Mouse (Mus musculus) kidney, adult 9 months (tissue): ENCODE measurements around the gene Fstl1.

Experiments
- DNase-seq: peaks from one replicate; pipeline ENCODE4 v3.0.0; 2022

Gene Fstl1

DNA sequence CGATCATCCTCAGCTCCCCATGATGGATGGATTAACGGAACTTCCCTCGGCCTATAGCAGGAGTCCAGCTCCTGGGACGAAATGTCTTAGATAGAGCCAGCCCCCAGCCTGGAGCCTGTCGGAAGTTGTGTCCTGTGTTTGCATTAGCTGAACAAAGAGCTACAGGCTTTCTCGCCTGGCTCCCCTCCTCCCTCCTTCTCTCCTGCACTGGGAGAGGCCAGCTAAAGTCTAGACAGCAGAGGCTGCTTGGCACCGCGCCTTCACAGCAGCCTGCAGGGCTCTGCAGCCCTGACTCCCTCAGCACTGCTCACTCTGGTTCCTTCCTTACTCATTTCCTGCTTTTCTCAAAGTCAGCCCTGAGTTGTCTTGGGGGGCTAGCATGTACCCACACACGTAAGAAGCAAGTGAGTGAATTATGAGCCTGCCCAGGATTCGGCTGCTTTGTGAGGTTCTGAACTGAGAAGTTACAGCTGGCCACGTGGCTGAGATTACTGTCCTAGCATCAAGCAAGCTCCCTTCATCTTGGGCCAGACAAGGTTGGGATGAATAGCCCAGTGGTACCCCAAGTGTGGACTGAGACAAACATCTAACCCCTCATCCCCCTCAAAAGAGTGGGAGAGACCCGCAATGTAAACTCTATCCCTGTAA is 11.8 kb downstream of the Fstl1 start:
- DNase-seq = peak; percentile 55

DNA sequence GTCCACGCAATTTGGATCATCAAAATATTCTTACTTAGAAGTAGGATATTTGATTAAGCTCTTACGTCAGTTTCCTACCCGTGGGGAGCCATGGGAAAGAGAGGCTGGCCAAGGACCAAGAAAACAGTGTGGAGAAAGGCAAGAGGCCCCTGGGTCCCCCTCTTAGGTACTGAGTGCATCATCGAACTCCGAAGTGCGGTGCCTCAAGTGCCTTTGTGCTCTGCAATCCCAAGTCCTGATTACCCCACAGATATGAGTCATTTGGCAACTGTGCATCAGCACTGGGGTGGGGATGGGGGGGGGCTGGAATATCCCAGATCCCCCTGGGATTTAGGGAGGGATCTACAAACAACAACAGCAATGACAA is 12.3 kb downstream of the Fstl1 start:
- no peak for DNase-seq

DNA sequence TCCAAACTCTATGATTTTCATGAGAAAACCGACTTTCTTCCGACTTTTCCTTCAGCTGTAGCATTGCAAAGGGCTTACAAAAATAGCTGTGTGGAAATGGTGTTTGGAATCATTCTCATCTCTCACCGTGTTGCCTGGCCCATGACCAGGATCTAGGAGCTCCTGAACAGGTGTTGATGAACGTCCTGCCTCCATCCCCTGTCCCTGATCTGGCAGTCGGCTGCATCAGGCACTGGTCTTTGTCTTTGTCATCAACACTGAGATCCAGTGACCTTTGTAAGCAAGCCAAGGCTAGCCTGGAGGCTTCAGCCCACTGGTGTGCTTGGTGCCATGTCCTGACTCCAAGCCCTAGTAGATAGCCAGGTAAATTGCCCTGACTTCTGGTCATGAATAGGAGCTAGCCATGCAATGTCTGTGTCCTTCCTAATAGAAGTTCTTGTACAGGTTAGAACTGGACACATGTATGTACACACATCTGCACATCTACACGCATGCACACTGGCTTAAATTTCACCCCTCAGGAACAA is 12.8 kb downstream of the Fstl1 start:
- DNase-seq = no peak

DNA sequence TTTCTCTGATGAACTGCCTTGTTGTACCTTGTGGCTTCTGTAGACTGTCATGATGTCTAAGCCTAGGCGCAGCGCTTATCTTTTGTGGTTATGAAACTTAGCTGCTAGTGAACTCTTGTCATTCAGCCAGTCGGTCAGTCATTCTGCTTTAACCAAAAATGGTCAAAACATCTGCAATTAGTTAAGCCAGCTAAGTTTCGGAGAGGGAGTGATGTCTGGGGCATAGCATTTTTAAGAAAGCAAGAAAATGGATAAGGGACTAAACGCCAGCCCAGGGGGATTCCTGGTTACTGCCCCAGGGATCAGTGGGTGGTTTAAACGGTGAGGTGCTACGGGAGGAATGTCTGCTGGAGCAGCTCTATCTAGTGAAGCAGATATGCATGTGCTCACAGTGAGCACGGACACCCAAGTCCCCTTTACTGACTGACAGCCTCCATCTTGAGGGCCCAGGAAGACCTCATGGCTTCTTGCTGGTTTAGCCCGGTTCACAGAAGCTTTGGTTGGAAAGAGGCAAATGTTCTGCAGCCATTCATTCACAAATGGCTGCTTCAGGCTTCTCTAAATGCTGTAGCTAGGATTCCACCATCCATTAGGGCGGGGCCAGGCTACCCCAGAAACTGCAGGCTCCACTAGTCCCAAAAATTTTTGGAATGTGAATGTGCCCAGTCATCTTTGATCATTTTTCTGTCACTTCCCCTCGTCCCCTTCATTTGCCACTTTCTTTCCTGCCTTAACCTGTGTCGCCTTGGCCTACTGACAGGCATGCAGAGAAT is 13.5 kb downstream of the Fstl1 start:
- no peak for DNase-seq

DNA sequence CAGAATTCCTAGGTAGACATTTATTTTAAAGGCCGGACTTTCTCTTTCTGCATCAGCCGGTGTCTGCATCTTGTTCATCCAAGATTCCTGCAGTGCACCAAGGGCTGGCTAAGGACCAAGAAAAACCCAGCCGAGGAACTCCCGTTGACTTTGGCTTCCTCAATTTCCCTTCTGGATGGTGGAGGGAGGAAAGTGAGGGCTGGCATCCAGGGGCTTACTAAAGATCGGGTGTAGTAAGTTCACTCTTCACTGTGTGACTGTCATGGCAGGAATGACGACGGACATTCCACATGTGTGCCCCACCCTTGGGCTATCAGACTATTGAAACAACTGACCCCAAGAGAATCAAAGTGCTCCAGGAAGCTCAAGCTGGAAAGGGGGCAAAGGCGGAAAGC is 14.1 kb downstream of the Fstl1 start:
- peak; percentile 49 for DNase-seq

DNA sequence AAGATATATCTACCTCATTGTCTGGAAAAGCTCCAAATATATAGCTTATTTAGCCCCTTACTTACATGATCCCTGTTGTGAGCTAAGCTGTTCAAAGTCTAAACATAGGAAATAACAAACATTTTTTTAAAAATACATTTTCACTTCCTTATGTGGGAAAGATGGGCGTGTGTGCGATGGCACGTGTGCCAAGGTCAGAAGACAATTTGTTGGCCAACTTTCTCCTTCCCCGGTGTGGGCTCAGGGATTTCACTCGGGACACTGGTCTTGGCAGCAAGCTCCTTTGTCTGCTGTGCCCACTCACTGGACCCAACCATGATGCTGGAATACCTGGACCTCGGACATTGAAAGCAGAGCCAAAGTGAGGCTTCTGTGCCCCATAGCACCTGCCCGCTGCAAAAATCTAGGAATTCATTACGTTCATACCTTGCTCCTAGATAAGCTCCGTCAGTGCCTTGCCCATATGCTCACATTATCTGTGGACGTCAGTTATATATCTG is 19.0 kb downstream of the Fstl1 start:
- no peak for DNase-seq

DNA sequence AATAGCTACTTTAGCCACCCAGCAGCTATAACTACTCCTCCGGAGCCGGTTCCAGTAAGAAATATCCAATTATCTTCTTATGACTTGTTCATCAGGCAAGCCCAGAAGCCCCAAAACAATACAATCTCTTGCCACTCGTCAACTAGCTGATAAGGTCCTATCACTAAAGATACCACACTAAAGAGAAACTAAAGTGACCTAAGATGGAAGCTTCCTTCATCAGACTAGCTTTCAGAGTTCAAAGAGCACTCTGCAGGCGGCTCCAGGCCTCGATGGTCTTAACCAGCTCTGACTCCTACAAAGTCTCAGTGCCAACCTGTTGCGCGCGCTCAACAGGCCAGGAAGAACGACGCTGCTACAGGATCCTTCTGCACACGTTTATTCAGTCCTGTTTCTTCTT is 19.6 kb downstream of the Fstl1 start:
- no peak for DNase-seq

DNA sequence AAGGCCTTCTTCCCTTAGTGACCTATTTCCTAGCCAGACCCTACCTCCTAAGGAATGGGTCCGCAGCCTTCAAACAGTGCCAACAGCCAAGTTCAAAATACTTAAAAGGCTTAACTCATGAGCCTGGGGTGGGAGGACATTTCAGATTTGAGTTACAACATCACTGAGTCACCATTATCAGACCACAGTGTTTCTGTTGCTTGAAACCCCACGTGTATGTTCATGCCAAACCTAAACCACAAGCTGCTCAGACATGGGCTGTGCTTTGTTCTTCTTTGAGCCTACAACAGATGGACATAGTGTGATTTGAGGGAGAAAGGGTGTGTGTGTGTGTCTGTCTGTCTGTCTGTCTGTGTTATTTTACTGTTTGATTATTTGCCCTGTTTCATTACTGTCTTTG is 24.4 kb downstream of the Fstl1 start:
- no peak for DNase-seq

DNA sequence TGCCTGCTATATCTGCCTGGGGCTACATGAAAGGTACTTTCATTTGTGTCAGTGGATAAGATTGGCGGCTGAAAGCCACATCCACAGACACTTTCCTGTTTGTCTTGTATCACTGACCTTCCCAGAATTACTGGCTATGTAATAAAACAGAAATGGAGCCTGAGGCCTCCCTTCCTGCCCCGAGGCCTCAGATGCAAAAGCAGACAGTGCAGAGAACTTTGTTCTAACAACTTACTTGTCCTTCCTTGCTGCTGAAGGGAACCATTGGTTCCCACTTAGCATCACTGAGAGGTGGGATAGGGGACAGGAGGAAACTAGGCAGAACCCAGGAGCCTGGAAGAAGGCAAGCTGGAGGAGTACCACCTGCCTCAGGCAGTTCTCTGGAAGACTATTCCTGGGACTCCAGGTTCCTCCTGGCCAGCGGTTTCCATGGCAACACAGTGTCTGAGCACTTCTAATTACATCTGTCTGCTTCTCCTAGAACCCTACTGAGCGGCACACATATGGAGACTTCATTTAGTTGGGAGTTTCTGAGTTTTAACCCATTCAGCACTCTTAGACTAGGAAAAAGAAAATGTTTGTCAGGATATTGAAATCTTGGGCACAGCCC is 26.1 kb downstream of the Fstl1 start:
- no peak for DNase-seq

DNA sequence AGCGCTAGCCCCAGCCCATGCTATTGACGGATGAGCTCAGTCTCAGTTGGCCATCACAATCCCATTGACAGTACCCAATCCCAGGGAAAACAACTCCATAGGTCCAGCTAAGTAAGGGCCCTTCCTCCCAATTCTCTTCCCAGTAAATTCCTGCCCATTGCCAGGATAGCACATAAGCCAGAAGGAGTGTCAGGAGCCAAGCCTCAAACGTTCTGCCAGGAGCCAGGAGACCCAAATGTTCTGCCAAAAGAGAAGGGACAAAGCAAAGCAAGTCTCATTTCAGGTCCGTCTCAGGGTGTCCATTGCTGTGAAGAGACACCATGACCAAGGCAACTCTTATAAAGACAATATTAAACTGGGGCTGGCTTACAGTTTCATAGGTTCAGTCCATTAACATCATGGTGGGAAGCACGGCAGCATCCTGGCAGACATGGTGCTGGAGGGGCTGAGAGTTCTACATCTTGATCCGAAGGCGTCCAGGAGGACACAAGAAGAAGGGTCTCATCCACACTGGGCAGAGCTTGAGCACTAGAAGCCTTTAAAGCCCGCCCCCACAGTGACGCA is 26.8 kb downstream of the Fstl1 start:
- no peak for DNase-seq

DNA sequence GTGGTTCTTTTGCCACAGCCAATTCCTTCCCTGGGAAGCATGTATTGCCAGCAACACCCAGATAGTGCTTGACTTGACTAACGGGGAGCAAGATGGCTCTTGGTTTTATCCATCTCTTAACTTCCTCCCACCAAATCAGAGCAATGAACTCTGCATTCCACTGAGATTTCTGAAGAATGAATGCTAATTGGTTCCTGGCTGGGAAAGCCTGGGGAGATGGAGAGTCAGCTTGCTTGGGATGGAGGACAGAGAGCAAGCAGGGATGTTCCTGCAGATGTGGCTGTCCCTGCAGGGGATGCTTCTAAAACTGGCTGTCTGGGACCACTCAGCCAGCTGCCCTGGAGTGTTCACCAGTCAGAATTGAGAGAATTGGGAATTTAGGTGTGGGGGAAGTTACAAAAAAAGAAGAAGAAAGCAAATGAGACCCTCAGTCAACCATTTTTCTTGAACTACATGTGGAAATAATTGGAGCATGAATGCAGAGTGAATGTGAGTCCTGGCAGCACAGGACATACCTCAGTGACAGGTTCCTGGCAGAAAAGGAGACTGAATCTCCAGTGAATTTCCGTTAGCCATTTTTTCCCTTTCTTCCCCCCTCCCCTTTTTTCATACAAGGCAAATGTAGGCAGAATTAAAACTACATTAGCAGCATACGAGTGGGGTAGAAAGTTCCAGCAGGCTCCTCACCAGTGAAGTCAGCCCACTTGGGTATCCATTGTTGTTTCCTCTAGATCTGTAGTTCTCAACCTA is 29.2 kb downstream of the Fstl1 start:
- DNase-seq = no peak

DNA sequence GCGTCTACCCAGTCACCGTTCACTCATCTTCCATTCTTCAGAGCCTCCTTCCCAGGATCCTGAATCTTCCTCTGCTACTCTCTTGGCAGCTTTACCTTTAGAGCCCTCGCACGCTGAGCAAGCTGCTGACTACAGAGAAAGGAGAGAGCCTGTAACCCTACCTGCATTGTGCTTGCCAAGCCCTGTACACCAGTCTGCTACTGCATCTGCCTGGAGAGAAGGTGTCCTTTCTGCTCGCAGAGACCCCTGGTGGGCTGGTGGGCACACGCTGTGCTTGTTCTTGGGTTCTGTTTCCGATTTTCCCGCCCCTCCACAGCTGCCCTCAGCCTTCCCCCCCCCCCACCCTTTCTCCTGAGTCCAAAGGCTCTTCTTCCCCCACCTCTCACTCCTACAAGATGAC is 30.6 kb downstream of the Fstl1 start:
- DNase-seq = no peak

DNA sequence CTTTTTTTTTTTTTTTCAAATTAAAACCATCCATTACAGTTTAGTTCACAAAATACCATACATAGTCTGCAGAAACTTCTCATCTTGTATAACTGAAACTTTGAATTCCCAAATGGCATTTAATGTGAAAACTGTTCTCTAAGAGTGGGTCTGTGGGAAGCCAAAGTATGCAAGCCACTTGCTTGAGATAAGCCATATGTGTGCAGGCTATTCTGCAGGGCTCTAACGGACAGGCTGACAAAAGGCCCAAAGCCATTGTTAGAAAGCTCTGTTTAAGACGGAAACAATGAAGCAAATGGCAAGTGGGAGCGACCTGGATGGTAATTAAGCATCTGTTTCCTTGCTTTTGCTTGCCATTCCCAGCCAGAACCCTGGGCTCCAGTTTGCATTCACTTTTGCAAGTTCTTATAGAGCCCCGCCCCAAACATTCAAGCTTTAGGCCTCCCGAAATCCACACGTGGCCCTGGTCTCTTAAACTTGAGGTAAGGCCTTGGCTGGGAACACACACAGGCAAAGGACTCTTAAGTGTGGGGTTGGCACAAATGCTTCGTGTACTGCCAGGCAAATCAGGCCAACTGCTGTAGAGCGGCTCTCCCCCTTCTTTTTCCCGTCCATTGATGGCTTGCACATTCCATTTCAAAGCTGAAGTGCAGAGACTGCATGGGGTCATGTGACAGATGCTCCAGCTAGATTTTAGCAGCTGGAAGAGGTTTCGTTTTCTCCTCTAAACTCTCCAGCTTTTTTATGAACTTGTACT is 32.4 kb downstream of the Fstl1 start:
- DNase-seq = peak; percentile 45

DNA sequence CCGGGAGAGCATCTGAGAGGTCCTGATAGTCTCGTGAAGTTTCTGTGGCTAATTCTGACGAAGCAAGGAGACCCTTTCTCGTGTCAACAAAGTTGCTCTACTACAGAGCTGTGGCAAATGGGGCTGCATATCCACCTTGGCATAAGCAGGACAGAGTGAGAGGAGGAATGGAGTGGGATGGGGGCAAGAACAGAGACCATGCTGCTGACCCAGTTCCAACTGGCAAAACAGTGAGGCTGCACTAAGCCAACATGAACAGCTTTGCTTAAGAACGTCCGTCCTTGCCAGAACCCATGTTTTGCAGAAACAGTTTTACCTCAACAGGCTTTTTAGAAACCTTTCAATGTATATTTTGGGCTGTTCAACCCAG is 32.9 kb downstream of the Fstl1 start:
- no peak for DNase-seq

DNA sequence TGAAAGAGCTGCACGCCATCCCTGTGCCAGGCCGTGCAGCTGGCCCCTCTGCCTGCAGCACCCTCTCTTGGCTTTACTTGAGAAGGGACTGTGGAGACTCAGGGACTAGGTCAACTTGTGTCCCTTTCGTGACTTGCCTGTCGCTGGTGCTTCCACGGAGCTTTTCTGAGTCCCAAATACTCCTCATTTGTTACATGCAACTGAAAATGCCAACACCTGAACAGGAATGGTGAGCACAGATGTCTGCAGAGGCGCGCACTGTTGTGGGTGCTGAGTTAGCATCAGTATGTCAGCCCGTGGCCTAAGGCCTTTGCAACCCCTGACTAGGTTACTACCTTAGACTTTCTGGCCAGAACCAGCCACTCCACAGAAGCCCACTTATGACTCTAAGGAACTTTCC is 35.2 kb downstream of the Fstl1 start:
- DNase-seq = no peak

DNA sequence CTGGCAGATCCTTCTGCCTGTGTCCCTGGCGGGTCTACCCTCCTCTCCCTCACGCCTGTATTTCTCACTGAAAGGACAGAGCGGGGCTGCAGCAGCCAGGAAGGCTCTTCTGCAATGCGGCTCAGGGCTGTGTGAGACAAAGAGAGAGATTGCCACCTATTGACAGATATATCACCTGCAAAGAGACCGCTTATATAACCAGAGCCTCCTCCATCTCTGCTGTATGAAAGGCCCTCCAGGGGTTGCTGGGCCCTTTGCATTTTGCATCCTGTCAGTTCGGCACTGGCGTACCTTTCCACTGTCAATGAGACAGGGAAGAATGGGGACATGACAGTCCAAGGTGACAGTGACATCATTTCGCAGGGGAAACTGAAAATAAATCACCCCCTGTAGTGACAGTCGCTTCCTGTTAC is 35.8 kb downstream of the Fstl1 start:
- peak; percentile 73 for DNase-seq

DNA sequence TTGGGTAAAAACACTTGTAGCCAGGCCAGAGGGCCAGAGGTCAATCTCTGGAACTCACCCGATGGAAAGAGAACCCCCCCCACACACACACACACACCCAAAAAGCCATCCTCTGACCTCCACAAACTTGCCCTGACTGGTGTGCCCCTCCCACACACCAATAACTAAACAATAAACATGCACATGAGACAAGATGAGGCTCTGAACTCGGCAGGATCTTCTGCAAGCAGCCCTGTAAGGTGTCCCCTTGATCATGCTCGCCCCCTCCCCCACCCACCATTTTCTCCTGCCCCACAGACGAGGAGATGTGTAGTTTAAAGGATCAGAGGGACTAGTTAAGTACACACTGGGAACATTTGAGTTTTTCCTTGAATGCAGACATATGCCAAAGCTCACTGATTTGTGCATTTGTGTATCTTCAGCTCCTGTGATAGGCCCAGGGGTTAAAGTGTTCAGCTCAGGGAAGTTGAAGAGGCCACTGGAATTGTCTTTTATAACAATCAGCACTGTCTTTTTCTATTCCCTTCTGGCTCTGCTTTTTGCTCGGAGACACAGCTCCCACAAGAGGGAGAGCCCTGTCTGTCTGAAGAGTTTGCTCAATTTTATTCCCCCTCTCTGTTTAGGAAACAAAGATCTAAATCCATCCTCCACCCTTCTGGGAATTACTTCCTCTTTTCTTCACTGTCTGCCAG is 37.2 kb downstream of the Fstl1 start:
- no peak for DNase-seq

DNA sequence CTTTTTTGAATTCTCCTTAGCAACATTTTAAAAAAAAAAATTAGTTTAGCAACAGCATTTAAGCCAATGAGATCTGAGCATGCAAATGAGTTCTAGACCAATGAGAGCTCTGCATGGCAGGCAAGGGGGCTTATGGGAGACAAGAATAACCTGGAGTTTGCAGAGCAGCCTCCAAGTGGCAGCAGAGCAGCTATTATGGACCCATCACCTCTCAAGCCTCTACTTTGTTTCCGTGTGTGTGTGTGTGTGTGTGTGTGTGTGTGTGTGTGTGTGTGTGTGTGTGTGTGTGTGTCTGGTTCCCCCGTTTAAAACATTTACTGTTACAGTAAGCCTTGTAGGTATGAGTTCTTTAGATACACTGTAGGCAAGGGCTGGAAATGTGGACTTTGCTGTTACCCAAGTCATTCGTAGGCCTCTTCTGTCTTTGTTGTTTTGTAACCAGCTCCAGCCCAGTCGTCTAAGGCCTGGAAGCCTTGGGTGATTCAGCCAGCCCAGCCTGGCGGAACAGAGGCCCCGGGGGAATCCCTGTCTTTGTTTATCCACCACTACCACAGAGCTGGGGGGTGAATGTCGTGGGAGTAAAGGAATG is 37.8 kb downstream of the Fstl1 start:
- DNase-seq = peak; percentile 93

DNA sequence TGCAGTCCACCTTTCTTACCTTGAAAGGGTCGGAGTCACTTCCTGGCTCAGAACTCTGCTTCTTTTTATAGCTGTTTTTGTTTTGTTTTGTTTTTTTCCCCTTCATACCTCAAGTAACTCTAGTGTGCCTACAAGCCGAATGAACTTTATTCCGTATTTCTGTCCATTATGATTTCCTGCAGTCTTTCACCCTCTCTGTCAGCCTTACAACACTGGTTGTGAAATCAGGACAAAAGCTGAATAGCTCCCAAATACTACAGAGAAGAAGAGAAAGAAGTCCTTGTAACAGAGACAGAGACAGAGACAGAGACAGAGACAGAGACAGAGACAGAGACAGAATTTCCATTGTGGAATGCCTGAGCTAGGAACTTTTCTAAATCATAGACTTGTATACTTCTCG is 41.3 kb downstream of the Fstl1 start:
- DNase-seq = no peak

DNA sequence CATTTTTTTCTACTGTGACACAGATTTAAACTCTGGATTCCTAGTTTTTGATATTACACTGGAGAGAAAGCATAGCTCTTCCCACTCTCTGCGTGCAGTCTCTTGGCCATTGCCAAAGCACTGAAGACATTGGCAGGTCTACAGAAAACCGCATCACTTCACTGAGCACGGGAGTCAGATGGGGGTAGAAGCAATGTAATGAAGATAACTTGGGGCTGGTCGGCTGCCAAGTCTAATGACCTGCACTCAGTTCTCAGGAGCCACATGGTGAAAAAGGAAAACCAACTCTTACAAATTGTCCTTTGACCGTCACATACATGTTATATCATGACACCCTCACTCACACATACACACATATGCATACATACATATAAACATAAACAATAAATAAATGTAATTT is 47.3 kb downstream of the Fstl1 start:
- DNase-seq = peak; percentile 55
